ENCODE assay signal across 10 mouse cellular contexts in the genomic region with DNA sequence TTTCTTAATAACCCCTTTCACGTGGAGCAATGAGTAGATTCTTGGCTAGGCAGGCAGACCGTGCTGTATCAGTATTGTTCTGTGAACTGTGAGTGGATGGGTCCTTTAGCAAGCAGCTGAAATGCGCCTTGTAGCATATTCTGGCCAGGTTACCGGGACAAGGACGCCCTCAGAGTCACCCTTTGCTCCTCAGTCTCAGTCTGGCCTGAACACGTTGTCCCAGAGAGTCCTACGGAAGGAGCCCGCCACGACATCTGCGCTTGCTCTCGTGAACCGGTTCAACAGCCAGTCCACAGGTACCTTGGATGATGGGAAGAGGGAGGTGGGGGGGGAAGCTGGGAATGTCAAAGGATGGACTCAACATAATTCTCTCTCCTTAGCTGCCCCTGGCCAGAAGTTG. TPM values are rescaled to one million over a fixed set of nuclear protein-coding genes. Genes with fewer than 3 reads are reported as not detected.
A peak's percentile ranks its signal among the peaks of the same experiment; 100 is the strongest.
DNase-seq lines count a peak whose midpoint lies in the region; ATAC-seq lines count a peak whose summit lies in the region.
"Had no signal": no experiment of that assay in that cellular context is flagged by ENCODE, and none has a peak within 500 bp of the region (broad histone marks: within the 10 kb centered on the region; RNA-seq: fewer than 3 reads in every experiment).

No protein-coding gene starts in this region.

- no peak overlapping the region for H3K4me2 ChIP-seq in midbrain, embryonic 16.5 days (ENCODE audit: low read length)
- H3K4me2 ChIP-seq in hindbrain, embryonic 11.5 days (replicated peaks; ENCODE audit: low read depth, low read length) = peak overlapping the region; percentile 85; the same call in 1 of the 2 replicates
- H3K4me2 ChIP-seq in liver, embryonic 16.5 days (ENCODE audit: low read depth, low read length) = peak overlapping the region; percentile 77

- no peaks in the 10 kb centered on the region for H3K27me3 ChIP-seq in heart, embryonic 10.5 days (ENCODE audit: insufficient read depth, poor library complexity, severe bottlenecking)
- no peaks in the 10 kb centered on the region for H3K27me3 ChIP-seq in midbrain, embryonic 10.5 days (ENCODE audit: low read depth, poor library complexity, severe bottlenecking)
- no peaks in the 10 kb centered on the region for H3K27me3 ChIP-seq in midbrain, embryonic 16.5 days (ENCODE audit: control insufficient read depth, insufficient read depth, low read depth, low read length)
- no peaks in the 10 kb centered on the region for H3K27me3 ChIP-seq in hindbrain, embryonic 11.5 days (ENCODE audit: control insufficient read depth, insufficient read depth, low read length)
- H3K27me3 ChIP-seq in liver, embryonic 16.5 days (ENCODE audit: control insufficient read depth, insufficient read depth, low read depth, low read length) = no peaks in the 10 kb centered on the region

- no peaks in the 10 kb centered on the region for H3K9me3 ChIP-seq in heart, embryonic 10.5 days
- no peaks in the 10 kb centered on the region for H3K9me3 ChIP-seq in midbrain, embryonic 10.5 days (replicated peaks)
- H3K9me3 ChIP-seq in midbrain, embryonic 16.5 days (replicated peaks; ENCODE audit: control insufficient read depth, low read length, poor library complexity, severe bottlenecking) = no peaks in the 10 kb centered on the region
- H3K9me3 ChIP-seq in hindbrain, embryonic 11.5 days (ENCODE audit: control insufficient read depth, low read length) = no peaks in the 10 kb centered on the region
- no peaks in the 10 kb centered on the region for H3K9me3 ChIP-seq in liver, embryonic 16.5 days (replicated peaks; ENCODE audit: control insufficient read depth, low read length)

- H3K9ac ChIP-seq in midbrain, embryonic 16.5 days (ENCODE audit: low read depth, low read length) = no peak overlapping the region
- no peak overlapping the region for H3K9ac ChIP-seq in hindbrain, embryonic 11.5 days (ENCODE audit: low read depth, low read length)
- H3K9ac ChIP-seq in liver, embryonic 16.5 days (ENCODE audit: low read depth, low read length) = peak overlapping the region; percentile 88

- no peak overlapping the region for H3K27ac ChIP-seq in heart, embryonic 10.5 days
- H3K27ac ChIP-seq in midbrain, embryonic 10.5 days (replicated peaks) = no peak overlapping the region; the same call in 1 of the 2 replicates
- H3K27ac ChIP-seq in midbrain, embryonic 16.5 days (ENCODE audit: low read length) = no peak overlapping the region
- H3K27ac ChIP-seq in hindbrain, embryonic 11.5 days (ENCODE audit: low read depth, low read length) = no peak overlapping the region
- H3K27ac ChIP-seq in liver, embryonic 16.5 days (ENCODE audit: low read length) = no peak overlapping the region
- H3K27ac ChIP-seq: macrophage had no signal

- no peak for ATAC-seq in midbrain, embryonic 16.5 days
- ATAC-seq in hindbrain, embryonic 11.5 days (ENCODE audit: low FRiP score) = no peak
- ATAC-seq in liver, embryonic 16.5 days (ENCODE audit: low read depth) = no peak

- peaks cover 44% of the 10 kb centered on the region for H3K36me3 ChIP-seq in heart, embryonic 10.5 days
- peaks cover 54% of the 10 kb centered on the region for H3K36me3 ChIP-seq in midbrain, embryonic 10.5 days
- no peaks in the 10 kb centered on the region for H3K36me3 ChIP-seq in midbrain, embryonic 16.5 days (ENCODE audit: control insufficient read depth, insufficient read depth, low read length)
- H3K36me3 ChIP-seq in hindbrain, embryonic 11.5 days (ENCODE audit: control insufficient read depth, insufficient read depth, low read length) = peaks cover 9% of the 10 kb centered on the region; the same call in 1 of the 2 replicates
- peaks cover 44% of the 10 kb centered on the region for H3K36me3 ChIP-seq in liver, embryonic 16.5 days (ENCODE audit: control insufficient read depth, insufficient read depth)

- H3K4me1 ChIP-seq in heart, embryonic 10.5 days = peaks cover 24% of the 10 kb centered on the region
- H3K4me1 ChIP-seq in midbrain, embryonic 10.5 days = peaks cover 40% of the 10 kb centered on the region
- H3K4me1 ChIP-seq in midbrain, embryonic 16.5 days (ENCODE audit: control insufficient read depth, insufficient read depth, low read length) = peaks cover 8% of the 10 kb centered on the region
- no peaks in the 10 kb centered on the region for H3K4me1 ChIP-seq in hindbrain, embryonic 11.5 days (replicated peaks; ENCODE audit: control insufficient read depth, insufficient read depth, low read length)
- H3K4me1 ChIP-seq in liver, embryonic 16.5 days (ENCODE audit: control insufficient read depth, low read depth, low read length) = peaks cover 24% of the 10 kb centered on the region

- 90% methylated on average over 12 of the region's 12 CpGs for WGBS in heart, embryonic 10.5 days
- 93% methylated on average over 12 of the region's 12 CpGs for WGBS in midbrain, embryonic 10.5 days
- 90% methylated on average over 12 of the region's 12 CpGs for WGBS in midbrain, embryonic 16.5 days
- WGBS in hindbrain, embryonic 11.5 days = 92% methylated on average over 12 of the region's 12 CpGs
- 87% methylated on average over 12 of the region's 12 CpGs for WGBS in liver, embryonic 16.5 days (ENCODE audit: insufficient replicate concordance)

- DNase-seq in heart, embryonic 10.5 days (ENCODE audit: low spot score) = peak; percentile 75
- DNase-seq in heart, postnatal 10 days = no peak
- no peak for DNase-seq in midbrain, embryonic 10.5 days (ENCODE audit: low spot score)
- no peak for DNase-seq in hindbrain, embryonic 11.5 days (ENCODE audit: low spot score)
- no peak for DNase-seq in cerebellum, adult 18-20 months
- no peak for DNase-seq in MN1 (ENCODE audit: low spot score)
- DNase-seq: kidney, postnatal 4 days had no signal

- H3K4me3 ChIP-seq in heart, embryonic 10.5 days = peak overlapping the region; percentile 96
- peak overlapping the region; percentile 96 for H3K4me3 ChIP-seq in midbrain, embryonic 10.5 days
- H3K4me3 ChIP-seq in midbrain, embryonic 16.5 days (ENCODE audit: low read depth, low read length) = no peak overlapping the region
- H3K4me3 ChIP-seq in hindbrain, embryonic 11.5 days (ENCODE audit: low read depth, low read length) = no peak overlapping the region
- H3K4me3 ChIP-seq in liver, embryonic 16.5 days (ENCODE audit: low read depth, low read length) = peak overlapping the region; percentile 77

- intact Hi-C loops in heart, postnatal 10 days (cut with DNase I) = no loop called here

RNA-seq across cellular contexts. Expression of gene Aurkb, which starts 2.1 kb away (rescaled TPM):
- polyA plus RNA-seq in heart, embryonic 10.5 days (2016; fragmentation: Nextera tagmentation; extraction: Ambion mirVana) = 110 and 147 TPM in 2 replicates
- 10 to 100 TPM; 11.6 to 15.4 TPM for total RNA-seq in heart, postnatal 10 days (2021)
- 218 and 239 TPM in 2 replicates for polyA plus RNA-seq in midbrain, embryonic 10.5 days (2016; fragmentation: Nextera tagmentation; extraction: Ambion mirVana)
- 12.6 and 15.4 TPM in 2 replicates for polyA plus RNA-seq in midbrain, embryonic 16.5 days (2015; fragmentation: Nextera tagmentation; extraction: Ambion mirVana)
- 131 and 141 TPM in 2 replicates for polyA plus RNA-seq in hindbrain, embryonic 11.5 days (2014; fragmentation: Nextera tagmentation; extraction: Ambion mirVana)
- 101 and 107 TPM in 2 replicates for polyA plus RNA-seq in liver, embryonic 16.5 days (2015; fragmentation: Nextera tagmentation; extraction: Ambion mirVana)

RNA-seq across cellular contexts. Expression of gene Borcs6, which starts 11.9 kb away (rescaled TPM):
- 8.2 and 9.0 TPM in 2 replicates for polyA plus RNA-seq in heart, embryonic 10.5 days (2016; fragmentation: Nextera tagmentation; extraction: Ambion mirVana)
- total RNA-seq in heart, postnatal 10 days (2021) = 10 to 100 TPM; 16.7 to 19.4 TPM
- polyA plus RNA-seq in midbrain, embryonic 10.5 days (2016; fragmentation: Nextera tagmentation; extraction: Ambion mirVana) = 6.9 and 8.7 TPM in 2 replicates
- 15.7 and 20.4 TPM in 2 replicates for polyA plus RNA-seq in midbrain, embryonic 16.5 days (2015; fragmentation: Nextera tagmentation; extraction: Ambion mirVana)
- 9.8 and 11.6 TPM in 2 replicates for polyA plus RNA-seq in hindbrain, embryonic 11.5 days (2014; fragmentation: Nextera tagmentation; extraction: Ambion mirVana)
- 3.1 and 3.6 TPM in 2 replicates for polyA plus RNA-seq in liver, embryonic 16.5 days (2015; fragmentation: Nextera tagmentation; extraction: Ambion mirVana)

RNA-seq across cellular contexts. Expression of gene Tmem107, which starts 23.0 kb away (rescaled TPM):
- polyA plus RNA-seq in heart, embryonic 10.5 days (2016; fragmentation: Nextera tagmentation; extraction: Ambion mirVana) = 29.1 and 30.4 TPM in 2 replicates
- 1 to 10 TPM; 5.8 to 7.8 TPM for total RNA-seq in heart, postnatal 10 days (2021)
- 63.4 and 64.8 TPM in 2 replicates for polyA plus RNA-seq in midbrain, embryonic 10.5 days (2016; fragmentation: Nextera tagmentation; extraction: Ambion mirVana)
- 41.2 and 44.0 TPM in 2 replicates for polyA plus RNA-seq in midbrain, embryonic 16.5 days (2015; fragmentation: Nextera tagmentation; extraction: Ambion mirVana)
- polyA plus RNA-seq in hindbrain, embryonic 11.5 days (2014; fragmentation: Nextera tagmentation; extraction: Ambion mirVana) = 52.4 and 54.6 TPM in 2 replicates
- polyA plus RNA-seq in liver, embryonic 16.5 days (2015; fragmentation: Nextera tagmentation; extraction: Ambion mirVana) = 20.2 and 21.7 TPM in 2 replicates

RNA-seq across cellular contexts. Expression of gene Ctc1, which starts 31.9 kb away (rescaled TPM):
- 69.0 and 76.7 TPM in 2 replicates for polyA plus RNA-seq in heart, embryonic 10.5 days (2016; fragmentation: Nextera tagmentation; extraction: Ambion mirVana)
- total RNA-seq in heart, postnatal 10 days (2021) = 10 to 100 TPM; 21.9 to 26.6 TPM
- 82.4 and 85.6 TPM in 2 replicates for polyA plus RNA-seq in midbrain, embryonic 10.5 days (2016; fragmentation: Nextera tagmentation; extraction: Ambion mirVana)
- 66.5 and 67.0 TPM in 2 replicates for polyA plus RNA-seq in midbrain, embryonic 16.5 days (2015; fragmentation: Nextera tagmentation; extraction: Ambion mirVana)
- 48.7 and 59.5 TPM in 2 replicates for polyA plus RNA-seq in hindbrain, embryonic 11.5 days (2014; fragmentation: Nextera tagmentation; extraction: Ambion mirVana)
- polyA plus RNA-seq in liver, embryonic 16.5 days (2015; fragmentation: Nextera tagmentation; extraction: Ambion mirVana) = 17.2 and 23.0 TPM in 2 replicates

RNA-seq across cellular contexts. Expression of gene Pfas, which starts 39.3 kb away (rescaled TPM):
- 30.9 and 35.6 TPM in 2 replicates for polyA plus RNA-seq in heart, embryonic 10.5 days (2016; fragmentation: Nextera tagmentation; extraction: Ambion mirVana)
- 1 to 10 TPM; 9.3 to 9.5 TPM for total RNA-seq in heart, postnatal 10 days (2021)
- polyA plus RNA-seq in midbrain, embryonic 10.5 days (2016; fragmentation: Nextera tagmentation; extraction: Ambion mirVana) = 57.8 and 59.2 TPM in 2 replicates
- polyA plus RNA-seq in midbrain, embryonic 16.5 days (2015; fragmentation: Nextera tagmentation; extraction: Ambion mirVana) = 15.8 and 16.8 TPM in 2 replicates
- 31.5 and 31.8 TPM in 2 replicates for polyA plus RNA-seq in hindbrain, embryonic 11.5 days (2014; fragmentation: Nextera tagmentation; extraction: Ambion mirVana)
- 13.7 and 15.4 TPM in 2 replicates for polyA plus RNA-seq in liver, embryonic 16.5 days (2015; fragmentation: Nextera tagmentation; extraction: Ambion mirVana)

Comparison
In these comparisons a context has a peak if more than half of its experiments do, and no peak if none do; other contexts are left out.
1. H3K4me3 ChIP-seq: peak in heart, embryonic 10.5 days (single experiment), midbrain, embryonic 10.5 days (single experiment) and liver, embryonic 16.5 days (single experiment); none in midbrain, embryonic 16.5 days (single experiment) and hindbrain, embryonic 11.5 days (single experiment).